Mouse (Mus musculus) neural tube, embryonic 14.5 days (tissue): Measurements from ENCODE around the gene Gm11361. TPM values are rescaled to one million over a fixed set of nuclear protein-coding genes. Genes with fewer than 3 reads are reported as not detected.

ENCODE experiments used
- polyA plus RNA-seq: library from polyadenylated mRNA; unstranded; fragments of >200 nt; fragmentation: Nextera tagmentation; extraction: Ambion mirVana; gene quantifications from 2 replicates; pipeline ENCODE4 v1.2.1, GENCODE M21; 2014

The Gm11361 gene
- polyA plus RNA-seq, 1 experiment from 2014 or later: 1.7 TPM

Other genes starting within 250 kb of the Gm11361 start
- gene Prl4a1, start 241.3 kb upstream of the Gm11361 start, polyA plus RNA-seq: not detected in 2 replicates
- not detected in 2 replicates for gene Prl5a1, start 115.0 kb upstream of the Gm11361 start, polyA plus RNA-seq